8 mouse cellular contexts compared by ENCODE assay signal in genomic region chr16:58514565-58514964, GRCm38 (mm10). TPM values are rescaled to one million over a fixed set of nuclear protein-coding genes. Genes with fewer than 3 reads are reported as not detected.
DNase-seq lines count a peak whose midpoint lies in the region; ATAC-seq and TF ChIP-seq lines count a peak whose summit lies in the region.

No protein-coding gene starts in this region.

- no peak overlapping the region for H3K4me2 ChIP-seq in intestine, embryonic 15.5 days (replicated peaks)
- no peak overlapping the region for H3K4me2 ChIP-seq in hindbrain, embryonic 11.5 days (replicated peaks; ENCODE audit: low read depth, low read length)
- H3K4me2 ChIP-seq in midbrain, embryonic 13.5 days (replicated peaks), result no peak overlapping the region

- peak; percentile 50; the same call in 1 of the 2 replicates for ATAC-seq in intestine, embryonic 15.5 days
- no peak for ATAC-seq in hindbrain, embryonic 11.5 days (ENCODE audit: low FRiP score)
- ATAC-seq in midbrain, embryonic 13.5 days, result no peak

- H3K9ac ChIP-seq in intestine, embryonic 15.5 days, result no peak overlapping the region
- no peak overlapping the region for H3K9ac ChIP-seq in hindbrain, embryonic 11.5 days (ENCODE audit: low read depth, low read length)
- H3K9ac ChIP-seq in midbrain, embryonic 13.5 days (replicated peaks), result no peak overlapping the region

- H3K9me3 ChIP-seq in intestine, embryonic 15.5 days, result no peaks in the 10 kb centered on the region
- no peaks in the 10 kb centered on the region for H3K9me3 ChIP-seq in hindbrain, embryonic 11.5 days (ENCODE audit: control insufficient read depth, low read length)
- H3K9me3 ChIP-seq in midbrain, embryonic 13.5 days, result no peaks in the 10 kb centered on the region

- no peak for TF ChIP-seq POLR2A in thymus, adult 2 months (IDR thresholded peaks at IDR 0.05; ENCODE audit: control insufficient read depth, extremely low read depth, insufficient read depth, low read length, poor library complexity)

- WGBS in intestine, embryonic 15.5 days, result 79% methylated on average over 9 of the region's 9 CpGs
- WGBS in thymus, adult 2 months, result 79% methylated on average over 9 of the region's 9 CpGs
- WGBS in hindbrain, embryonic 11.5 days, result 89% methylated on average over 9 of the region's 9 CpGs
- whole genome bisulfite sequencing in midbrain, embryonic 13.5 days, result 91% methylated on average over 9 of the region's 9 CpGs

- peak; percentile 30 for DNase-seq in adrenal gland, postnatal 10 days
- no peak for DNase-seq in adrenal gland, postnatal 4 days (ENCODE audit: low spot score in 2 of 2)
- peak; percentile 51 for DNase-seq in T-cell, adult 2 months (ENCODE audit: low spot score)
- peak; percentile 47 for DNase-seq in lung, postnatal 10 days
- peak; percentile 65 for DNase-seq in thymus, adult 2 months
- no peak for DNase-seq in hindbrain, embryonic 11.5 days (ENCODE audit: low spot score)

- H3K27me3 ChIP-seq in intestine, embryonic 15.5 days (replicated peaks), result no peaks in the 10 kb centered on the region
- no peaks in the 10 kb centered on the region for H3K27me3 ChIP-seq in thymus, adult 2 months (ENCODE audit: control insufficient read depth, insufficient read depth, low read length)
- no peaks in the 10 kb centered on the region for H3K27me3 ChIP-seq in hindbrain, embryonic 11.5 days (ENCODE audit: control insufficient read depth, insufficient read depth, low read length)
- H3K27me3 ChIP-seq in midbrain, embryonic 13.5 days, result no peaks in the 10 kb centered on the region

- H3K27ac ChIP-seq in intestine, embryonic 15.5 days, result no peak overlapping the region
- H3K27ac ChIP-seq in thymus, adult 2 months (ENCODE audit: control insufficient read depth, insufficient read depth, low read length), result no peak overlapping the region
- H3K27ac ChIP-seq in hindbrain, embryonic 11.5 days (ENCODE audit: low read depth, low read length), result no peak overlapping the region
- H3K27ac ChIP-seq in midbrain, embryonic 13.5 days, result no peak overlapping the region

- no peak overlapping the region for H3K4me3 ChIP-seq in intestine, embryonic 15.5 days (replicated peaks)
- no peak overlapping the region for H3K4me3 ChIP-seq in thymus, adult 2 months (ENCODE audit: control insufficient read depth, insufficient read depth, low read length)
- H3K4me3 ChIP-seq in hindbrain, embryonic 11.5 days (ENCODE audit: low read depth, low read length), result no peak overlapping the region
- no peak overlapping the region for H3K4me3 ChIP-seq in midbrain, embryonic 13.5 days (replicated peaks)

- H3K36me3 ChIP-seq in intestine, embryonic 15.5 days, result no peaks in the 10 kb centered on the region
- no peaks in the 10 kb centered on the region for H3K36me3 ChIP-seq in thymus, adult 2 months (ENCODE audit: control insufficient read depth, insufficient read depth, low read length)
- no peaks in the 10 kb centered on the region for H3K36me3 ChIP-seq in hindbrain, embryonic 11.5 days (ENCODE audit: control insufficient read depth, insufficient read depth, low read length)
- H3K36me3 ChIP-seq in midbrain, embryonic 13.5 days, result no peaks in the 10 kb centered on the region

- TF ChIP-seq CTCF in thymus, adult 2 months (IDR thresholded peaks at IDR 0.05; ENCODE audit: borderline replicate concordance, control insufficient read depth, extremely low read depth, insufficient read depth, low read length, poor library complexity), result peak; percentile 57; the same call in 1 of the 2 replicates

- peaks cover 19% of the 10 kb centered on the region; the same call in 1 of the 2 replicates for H3K4me1 ChIP-seq in intestine, embryonic 15.5 days (replicated peaks)
- peaks cover 8% of the 10 kb centered on the region for H3K4me1 ChIP-seq in thymus, adult 2 months (replicated peaks; ENCODE audit: control insufficient read depth, insufficient read depth, low read length)
- no peaks in the 10 kb centered on the region for H3K4me1 ChIP-seq in hindbrain, embryonic 11.5 days (replicated peaks; ENCODE audit: control insufficient read depth, insufficient read depth, low read length)
- H3K4me1 ChIP-seq in midbrain, embryonic 13.5 days (replicated peaks), result peaks cover 18% of the 10 kb centered on the region

RNA-seq across cellular contexts. Expression of gene St3gal6, which starts 9.5 kb away (rescaled TPM):
- 10 to 100 TPM; 23.2 to 29.1 TPM for total RNA-seq in adrenal gland, postnatal 10 days (2021)
- 10 to 100 TPM; 12.1 to 20.3 TPM for total RNA-seq in adrenal gland, postnatal 4 days (2021)
- polyA plus RNA-seq in intestine, embryonic 15.5 days (2015; fragmentation: Nextera tagmentation; extraction: Ambion mirVana), result 18.9 and 19.3 TPM in 2 replicates
- polyA plus RNA-seq in thymus, adult 2 months (2012; rRNA removed), result 17.5 and 21.8 TPM in 2 replicates
- 8.0 and 9.8 TPM in 2 replicates for polyA plus RNA-seq in hindbrain, embryonic 11.5 days (2014; fragmentation: Nextera tagmentation; extraction: Ambion mirVana)
- 8.3 and 9.9 TPM in 2 replicates for polyA plus RNA-seq in midbrain, embryonic 13.5 days (2015; fragmentation: Nextera tagmentation; extraction: Ambion mirVana)

Comparison
In these comparisons a context has a peak if more than half of its experiments do, and no peak if none do; other contexts are left out.
1. DNase-seq: peak in adrenal gland, postnatal 10 days (single experiment), T-cell, adult 2 months (single experiment), lung, postnatal 10 days (single experiment) and thymus, adult 2 months (single experiment); none in adrenal gland, postnatal 4 days (0 of 2) and hindbrain, embryonic 11.5 days (single experiment).